Mouse (Mus musculus) heart, embryonic 14.5 days (tissue): ENCODE results near the gene 1700025G04Rik. TPM values are rescaled to one million over a fixed set of nuclear protein-coding genes. Genes with fewer than 3 reads are reported as not detected.

Experiments
- ATAC-seq: fragments of 200-750 bp; cut with Nextera tagmentation; 2 replicates; pipeline ENCODE4 v1.8.0; 2017; ENCODE audit warnings: low read depth, moderate TSS enrichment; ENCODE audit not compliant: insufficient number of reproducible peaks, insufficient read depth, low FRiP score
- H3K27ac ChIP-seq, 2 experiments: fragments of 200-500 bp in 1 of 2; fragments of 300-500 bp in 1 of 2; sonication (generic) in 1 of 2; replicated peaks in 1 of 2; 2 replicates each; pipeline ENCODE4 v1.5.1; 2012 to 2014; ENCODE audit warnings: low read depth in 2 of 2, low read length in 2 of 2, control low read depth in 1 of 2, mild to moderate bottlenecking in 1 of 2, mixed read lengths in 1 of 2; ENCODE audit not compliant: control insufficient read depth in 1 of 2, insufficient read depth in 1 of 2
- H3K27me3 ChIP-seq: fragments of 300-500 bp; sonication (generic); 2 replicates; pipeline ENCODE4 v1.6.1; 2014; ENCODE audit warnings: mild to moderate bottlenecking, low read length, control low read depth; ENCODE audit not compliant: control insufficient read depth, insufficient read depth
- H3K36me3 ChIP-seq: fragments of 300-500 bp; sonication (generic); 2 replicates; pipeline ENCODE4 v1.6.1; 2014; ENCODE audit warnings: mild to moderate bottlenecking, control low read depth, low read length, mixed read lengths; ENCODE audit not compliant: control insufficient read depth, insufficient read depth
- H3K4me1 ChIP-seq, 2 experiments: fragments of 200-500 bp in 1 of 2; fragments of 300-500 bp in 1 of 2; sonication (generic) in 1 of 2; 2 replicates each; pipeline ENCODE4 v1.6.1; 2012 to 2014; ENCODE audit warnings: low read length in 2 of 2, control low read depth in 1 of 2, mixed read lengths in 1 of 2; ENCODE audit not compliant: control insufficient read depth in 2 of 2, insufficient read depth in 2 of 2
- H3K4me2 ChIP-seq: fragments of 300-500 bp; sonication (generic); 2 replicates; pipeline ENCODE4 v1.6.1; 2014; ENCODE audit warnings: mild to moderate bottlenecking, low read length
- H3K4me3 ChIP-seq, 2 experiments: fragments of 200-500 bp in 1 of 2; fragments of 300-500 bp in 1 of 2; sonication (generic) in 1 of 2; 2 replicates each; pipeline ENCODE4 v1.5.1; 2012 to 2014; ENCODE audit warnings: low read length in 2 of 2, mild to moderate bottlenecking in 2 of 2, control low read depth in 1 of 2, low read depth in 1 of 2, moderate library complexity in 1 of 2; ENCODE audit not compliant: control insufficient read depth in 1 of 2, insufficient read depth in 1 of 2
- H3K9ac ChIP-seq: fragments of 300-500 bp; sonication (generic); 2 replicates; pipeline ENCODE4 v1.6.1; 2014; ENCODE audit warnings: mild to moderate bottlenecking, low read length
- H3K9me3 ChIP-seq: fragments of 300-500 bp; sonication (generic); 2 replicates; pipeline ENCODE4 v1.6.1; 2016; ENCODE audit warnings: low read length, control low read depth; ENCODE audit not compliant: control insufficient read depth
- WGBS: fragments of 180-500 bp; shearing (Covaris S2); extraction: QIAGEN DNeasy Blood & Tissue Kit; methylation state at CpG from one replicate; pipeline ENCODE4 v1.1.7; 2014; 5-methylcytosine and 5-hydroxymethylcytosine counted together
- polyA plus RNA-seq: library from polyadenylated mRNA; unstranded; fragments of >200 nt; fragmentation: Nextera tagmentation; extraction: Ambion mirVana; gene quantifications from 2 replicates; pipeline ENCODE4 v1.2.1, GENCODE M21; 2014

1700025G04Rik gene
- polyA plus RNA-seq, 1 experiment from 2014 or later, result 35.7 TPM

- WGBS, result 31% methylated on average over 8 of the region's 8 CpGs
- H3K36me3 ChIP-seq, result peaks cover 17% of the 10 kb centered on the region
- H3K4me3 ChIP-seq, result no peak overlapping the region
- no peak overlapping the region for H3K4me2 ChIP-seq
- no peaks in the 10 kb centered on the region for H3K9me3 ChIP-seq
- H3K27ac ChIP-seq, result no peak overlapping the region
- no peak for ATAC-seq
- H3K9ac ChIP-seq, result no peak overlapping the region
- no peaks in the 10 kb centered on the region for H3K27me3 ChIP-seq
- peaks cover 6% of the 10 kb centered on the region in 2 experiments; a peak in 2 of 4 replicates for H3K4me1 ChIP-seq
These were observed 81.4 kb downstream of the 1700025G04Rik start for GRCm38 (mm10) chr1:152008473-152008991.

GRCm38 (mm10) chr1:152006529-152006928 is 83.4 kb downstream of the 1700025G04Rik start:
- no peak overlapping the region for H3K4me2 ChIP-seq
- H3K9ac ChIP-seq, result no peak overlapping the region
- no peaks in the 10 kb centered on the region for H3K9me3 ChIP-seq
- no peak overlapping the region for H3K27ac ChIP-seq
- 86% methylated on average over 6 of the region's 6 CpGs for WGBS
- no peak for ATAC-seq
- H3K4me1 ChIP-seq, result peaks cover 4 to 6% of the 10 kb centered on the region in 2 experiments; a peak in 2 of 4 replicates
- no peaks in the 10 kb centered on the region for H3K27me3 ChIP-seq
- H3K4me3 ChIP-seq, result no peak overlapping the region
- peaks cover 21% of the 10 kb centered on the region for H3K36me3 ChIP-seq

GRCm38 (mm10) chr1:152004509-152004908 is 85.4 kb downstream of the 1700025G04Rik start:
- Histone ChIP-seq H3K36me3 (peaks cover 21% of the 10 kb centered on the region), H3K27me3 (no peaks in the 10 kb centered on the region), H3K27ac (no peak overlapping the region), H3K9me3 (no peaks in the 10 kb centered on the region), H3K4me2 (no peak overlapping the region), H3K9ac (no peak overlapping the region), H3K4me1 (peaks cover 8 to 9% of the 10 kb centered on the region in 2 experiments), H3K4me3 (no peak overlapping the region)
- ATAC-seq, result no peak
- 90% methylated on average over 6 of the region's 6 CpGs for WGBS

GRCm38 (mm10) chr1:152000461-152000860 is 89.5 kb downstream of the 1700025G04Rik start:
- Histone ChIP-seq H3K4me2 (no peak overlapping the region), H3K36me3 (0 out of 2 replicates have a peak, but pooled peaks cover 12% of the 10 kb centered on the region), H3K27ac (no peak overlapping the region), H3K27me3 (no peaks in the 10 kb centered on the region), H3K9me3 (no peaks in the 10 kb centered on the region), H3K9ac (no peak overlapping the region), H3K4me3 (no peak overlapping the region), H3K4me1 (peaks cover 9 to 18% of the 10 kb centered on the region in 2 experiments)
- 94% methylated on average over 5 of the region's 5 CpGs for WGBS
- ATAC-seq, result no peak

GRCm38 (mm10) chr1:151999424-151999842 is 90.5 kb downstream of the 1700025G04Rik start:
- Histone ChIP-seq H3K27ac (0 out of 4 replicates have a peak overlapping the region, but pooled peaks of 1 of the 2 experiments have one; percentile 1), H3K4me3 (no peak overlapping the region)
- ATAC-seq, result no peak

GRCm38 (mm10) chr1:151998721-151999206 is 91.2 kb downstream of the 1700025G04Rik start:
- no peaks in the 10 kb centered on the region for H3K27me3 ChIP-seq
- H3K4me1 ChIP-seq, result peaks cover 9 to 18% of the 10 kb centered on the region in 2 experiments
- no peak overlapping the region for H3K4me2 ChIP-seq
- H3K9ac ChIP-seq, result no peak overlapping the region
- WGBS, result 27% methylated on average over 8 of the region's 8 CpGs
- H3K27ac ChIP-seq, result 0 out of 4 replicates have a peak overlapping the region, but pooled peaks of 1 of the 2 experiments have one; percentile 1
- H3K4me3 ChIP-seq, result no peak overlapping the region
- no peak for ATAC-seq
- 0 out of 2 replicates have a peak, but pooled peaks cover 4% of the 10 kb centered on the region for H3K36me3 ChIP-seq
- H3K9me3 ChIP-seq, result no peaks in the 10 kb centered on the region

More at GRCm38 (mm10) chr1:151999424-151999842, 90.5 kb downstream of the 1700025G04Rik start:
- Histone ChIP-seq H3K9ac (no peak overlapping the region), H3K27me3 (no peaks in the 10 kb centered on the region), H3K4me2 (no peak overlapping the region), H3K4me1 (peaks cover 9 to 18% of the 10 kb centered on the region in 2 experiments), H3K9me3 (no peaks in the 10 kb centered on the region), H3K36me3 (0 out of 2 replicates have a peak, but pooled peaks cover 5% of the 10 kb centered on the region)
- whole genome bisulfite sequencing, result 50% methylated on average over 7 of the region's 7 CpGs

- H3K9me3 ChIP-seq, result no peaks in the 10 kb centered on the region
- 81% methylated on average over 7 of the region's 7 CpGs for WGBS
- H3K4me3 ChIP-seq, result no peak overlapping the region
- ATAC-seq, result no peak
- 0 out of 2 replicates have a peak, but pooled peaks cover 4% of the 10 kb centered on the region for H3K36me3 ChIP-seq
- no peak overlapping the region for H3K4me2 ChIP-seq
- H3K9ac ChIP-seq, result no peak overlapping the region
- H3K27me3 ChIP-seq, result no peaks in the 10 kb centered on the region
- H3K4me1 ChIP-seq, result peaks cover 9 to 18% of the 10 kb centered on the region in 2 experiments
- no peak overlapping the region for H3K27ac ChIP-seq
These were observed 92.3 kb downstream of the 1700025G04Rik start for GRCm38 (mm10) chr1:151997591-151997990.
